8 mouse cellular contexts compared by ENCODE assay signal in the genomic region with DNA sequence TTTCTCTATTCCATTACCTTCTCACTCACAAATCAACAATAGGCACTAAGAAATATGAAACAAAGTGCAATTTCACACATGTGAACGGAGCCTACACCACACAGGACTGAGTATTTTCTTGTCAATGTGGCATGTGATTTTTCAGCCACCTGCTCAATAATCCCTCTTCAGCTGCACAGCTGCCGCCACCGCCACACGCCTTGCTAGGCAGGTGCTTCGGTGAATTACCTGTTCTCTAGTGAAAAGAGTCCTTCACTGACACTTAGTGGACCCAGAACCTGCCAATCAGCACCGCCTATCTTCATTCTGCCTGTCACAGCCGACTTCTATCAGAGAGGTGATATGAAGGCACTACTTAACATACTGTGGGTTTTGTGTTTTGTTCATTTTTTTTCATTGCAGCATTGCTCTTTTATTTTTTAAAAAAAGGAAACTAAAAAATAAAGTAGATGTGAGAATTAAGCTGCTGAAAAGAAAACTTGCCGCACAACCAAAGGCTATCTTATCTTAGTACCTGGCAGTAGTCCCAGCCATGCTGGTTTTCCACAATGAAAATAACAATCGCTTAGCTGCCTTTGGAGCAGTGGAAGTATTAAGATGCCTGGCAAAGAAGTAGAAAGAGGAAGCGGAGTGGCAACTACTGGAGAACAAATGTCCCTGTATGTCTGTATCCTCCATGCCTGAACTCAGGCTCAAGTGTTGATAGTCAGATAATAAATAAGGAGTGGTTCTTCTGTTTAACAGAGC. TPM values are rescaled to one million over a fixed set of nuclear protein-coding genes. Genes with fewer than 3 reads are reported as not detected.
A peak's percentile ranks its signal among the peaks of the same experiment; 100 is the strongest.
DNase-seq lines count a peak whose midpoint lies in the region; ATAC-seq lines count a peak whose summit lies in the region.

No protein-coding gene starts in this region.

- H3K4me1 ChIP-seq in erythroblast, embryonic 14.5 days (ENCODE audit: control insufficient read depth) = peaks cover 57% of the 10 kb centered on the region
- H3K4me1 ChIP-seq in heart, embryonic 12.5 days (replicated peaks) = peaks cover 56% of the 10 kb centered on the region
- H3K4me1 ChIP-seq in lung, embryonic 16.5 days (replicated peaks; ENCODE audit: control insufficient read depth, insufficient read depth, low read length) = peaks cover 40% of the 10 kb centered on the region

- DNase-seq in MEL-GATA-1-ER (ENCODE audit: extremely low read depth, low read depth) = peak; percentile 73
- DNase-seq in natural killer cell, adult 2 months (ENCODE audit: low spot score in 2 of 2) = no peak
- no peak for DNase-seq in thymus, postnatal 14 days
- no peak for DNase-seq in B cell, adult 2 months

- H3K9me3 ChIP-seq in erythroblast, embryonic 14.5 days (ENCODE audit: control insufficient read depth, low read length) = no peaks in the 10 kb centered on the region
- no peaks in the 10 kb centered on the region for H3K9me3 ChIP-seq in heart, embryonic 12.5 days (replicated peaks)
- no peaks in the 10 kb centered on the region for H3K9me3 ChIP-seq in lung, embryonic 16.5 days (ENCODE audit: control insufficient read depth, low read length)

- H3K27ac ChIP-seq in heart, embryonic 12.5 days (ENCODE audit: poor library complexity, severe bottlenecking) = peak overlapping the region; percentile 67
- H3K27ac ChIP-seq in lung, embryonic 16.5 days (ENCODE audit: low read length) = peak overlapping the region; percentile 63

- H3K4me2 ChIP-seq in heart, embryonic 12.5 days = peak overlapping the region; percentile 57
- peak overlapping the region; percentile 40 for H3K4me2 ChIP-seq in lung, embryonic 16.5 days (ENCODE audit: low read depth, low read length)

- 0 out of 2 replicates have a peak overlapping the region, but pooled peaks have one; percentile 0 for H3K9ac ChIP-seq in heart, embryonic 12.5 days
- peak overlapping the region; percentile 23; the same call in 1 of the 2 replicates for H3K9ac ChIP-seq in lung, embryonic 16.5 days (ENCODE audit: low read length)

- H3K4me3 ChIP-seq in erythroblast, embryonic 14.5 days (replicated peaks) = peak overlapping the region; percentile 8
- H3K4me3 ChIP-seq in heart, embryonic 12.5 days = 0 out of 2 replicates have a peak overlapping the region, but pooled peaks have one; percentile 4
- H3K4me3 ChIP-seq in lung, embryonic 16.5 days (ENCODE audit: low read length) = 0 out of 2 replicates have a peak overlapping the region, but pooled peaks have one; percentile 1

- H3K27me3 ChIP-seq in erythroblast, embryonic 14.5 days (ENCODE audit: control insufficient read depth) = no peaks in the 10 kb centered on the region
- no peaks in the 10 kb centered on the region for H3K27me3 ChIP-seq in heart, embryonic 12.5 days (replicated peaks)
- H3K27me3 ChIP-seq in lung, embryonic 16.5 days (ENCODE audit: control insufficient read depth, insufficient read depth, low read depth, low read length) = no peaks in the 10 kb centered on the region

- WGBS in heart, embryonic 12.5 days = 37% methylated on average over 10 of the region's 10 CpGs
- 41% methylated on average over 10 of the region's 10 CpGs for WGBS in lung, embryonic 16.5 days

- H3K36me3 ChIP-seq in erythroblast, embryonic 14.5 days (ENCODE audit: control insufficient read depth) = no peaks in the 10 kb centered on the region
- no peaks in the 10 kb centered on the region for H3K36me3 ChIP-seq in heart, embryonic 12.5 days
- H3K36me3 ChIP-seq in lung, embryonic 16.5 days (ENCODE audit: control insufficient read depth, insufficient read depth, low read length) = no peaks in the 10 kb centered on the region

- ATAC-seq in erythroblast, adult 5-6 weeks (replicated peaks; ENCODE audit: low FRiP score, poor library complexity, severe bottlenecking) = no peak
- ATAC-seq in heart, embryonic 12.5 days (ENCODE audit: insufficient number of reproducible peaks, low FRiP score) = no peak
- no peak for ATAC-seq in lung, embryonic 16.5 days (ENCODE audit: low read depth)

RNA-seq across cellular contexts. Expression of a gene that starts 3.5 kb away (rescaled TPM):
- 0.53 and 1.2 TPM in 2 replicates for polyA plus RNA-seq in erythroblast, embryonic 14.5 days (2012)
- total RNA-seq in erythroblast, adult 5-6 weeks (2015; ENCODE audit: low replicate concordance) = 4.0 and 7.3 TPM in 2 replicates
- total RNA-seq in erythroblast, adult 5-6 weeks (2017; ENCODE audit: low replicate concordance) = 1.1 and 2.5 TPM in 2 replicates
- 7.1 and 7.6 TPM in 2 replicates for polyA plus RNA-seq in heart, embryonic 12.5 days (2016; fragmentation: Nextera tagmentation; extraction: Ambion mirVana)
- polyA plus RNA-seq in lung, embryonic 16.5 days (2015; fragmentation: Nextera tagmentation; extraction: Ambion mirVana) = 4.5 and 4.7 TPM in 2 replicates
